28 mouse cellular contexts compared by ENCODE assay signal in genomic region chr4:117616600-117616999, GRCm38 (mm10).
"Had no signal": no experiment of that assay in that cellular context is flagged by ENCODE, and none has a peak within 500 bp of the region (broad histone marks: within the 10 kb centered on the region; RNA-seq: fewer than 3 reads in every experiment).

No protein-coding gene starts in this region.

- DNase-seq: cerebellum, adult 2 months; cerebellum, adult 8-10 months; cerebellum, adult 9-10 months; cerebellum, adult 9-11 months; cerebellum, postnatal 10 days; cerebellum, postnatal 14 days; cerebellum, postnatal 25 days; cerebellum, postnatal 36 days; embryo, embryonic 11 days; forebrain, postnatal 0 days; gastrocnemius, postnatal 10 days; gastrocnemius, postnatal 14 days; gastrocnemius, postnatal 25 days; gastrocnemius, postnatal 36 days; heart, adult 11 months; heart, adult 18-20 months; heart, adult 2 months had no signal

- H3K9ac ChIP-seq: embryonic facial prominence, embryonic 12.5 days; embryonic facial prominence, embryonic 13.5 days; embryonic facial prominence, embryonic 15.5 days; forebrain, embryonic 12.5 days; forebrain, embryonic 13.5 days; forebrain, embryonic 15.5 days; forebrain, postnatal 0 days had no signal

- H3K4me3 ChIP-seq: embryonic facial prominence, embryonic 10.5 days; embryonic facial prominence, embryonic 12.5 days; embryonic facial prominence, embryonic 13.5 days; embryonic facial prominence, embryonic 15.5 days; erythroblast, embryonic 14.5 days; forebrain, embryonic 10.5 days; forebrain, embryonic 12.5 days; forebrain, embryonic 13.5 days; forebrain, embryonic 15.5 days; heart, adult 2 months had no signal

- H3K27me3 ChIP-seq: embryonic facial prominence, embryonic 12.5 days; embryonic facial prominence, embryonic 13.5 days; embryonic facial prominence, embryonic 15.5 days; forebrain, embryonic 12.5 days; forebrain, embryonic 13.5 days; forebrain, embryonic 15.5 days had no signal

- H3K4me1 ChIP-seq: embryonic facial prominence, embryonic 10.5 days; embryonic facial prominence, embryonic 12.5 days; embryonic facial prominence, embryonic 15.5 days; forebrain, embryonic 10.5 days; forebrain, embryonic 12.5 days; forebrain, embryonic 13.5 days; forebrain, embryonic 15.5 days had no signal

- ATAC-seq: forebrain, embryonic 13.5 days; forebrain, embryonic 14.5 days; forebrain, embryonic 15.5 days; forebrain, embryonic 16.5 days; forebrain, postnatal 0 days had no signal

- H3K4me2 ChIP-seq: embryonic facial prominence, embryonic 12.5 days; embryonic facial prominence, embryonic 13.5 days; embryonic facial prominence, embryonic 15.5 days; forebrain, embryonic 12.5 days; forebrain, embryonic 13.5 days; forebrain, embryonic 15.5 days had no signal

- H3K27ac ChIP-seq: embryonic facial prominence, embryonic 10.5 days; embryonic facial prominence, embryonic 12.5 days; embryonic facial prominence, embryonic 13.5 days; embryonic facial prominence, embryonic 15.5 days; forebrain, embryonic 10.5 days; forebrain, embryonic 12.5 days; forebrain, embryonic 13.5 days; forebrain, embryonic 15.5 days; heart, adult 2 months had no signal

- H3K9me3 ChIP-seq: embryonic facial prominence, embryonic 10.5 days; embryonic facial prominence, embryonic 12.5 days; embryonic facial prominence, embryonic 13.5 days; embryonic facial prominence, embryonic 15.5 days; forebrain, embryonic 10.5 days; forebrain, embryonic 12.5 days; forebrain, embryonic 13.5 days; forebrain, embryonic 15.5 days had no signal
